ENCODE assay signal across 8 mouse cellular contexts in the genomic region with DNA sequence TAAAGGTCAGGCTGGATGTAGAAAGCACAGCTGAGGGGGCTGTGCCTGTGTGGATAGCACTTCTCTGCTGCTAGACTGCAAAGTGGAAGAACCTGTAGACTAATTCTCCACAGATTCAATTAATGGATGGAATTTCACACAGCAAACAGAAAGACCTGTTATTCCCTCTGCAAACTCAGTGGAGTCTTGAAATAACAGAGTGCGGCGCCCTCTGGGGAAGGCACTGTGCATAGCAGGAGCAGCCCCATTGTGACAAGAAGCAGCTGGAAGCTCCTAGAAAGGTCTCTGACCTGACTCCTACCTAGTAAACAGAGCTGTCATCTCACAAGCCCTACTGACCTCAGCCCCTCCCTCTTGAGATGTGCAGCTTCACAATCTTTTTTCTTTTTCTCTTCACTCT.
DNase-seq lines count a peak whose midpoint lies in the region; ATAC-seq and TF ChIP-seq lines count a peak whose summit lies in the region.

No protein-coding gene starts in this region.

- WGBS in forebrain, embryonic 10.5 days: 24% methylated on average over 2 of the region's 2 CpGs
- 33% methylated on average over 2 of the region's 2 CpGs for WGBS in forebrain, embryonic 15.5 days
- WGBS in forebrain, embryonic 11.5 days: 28% methylated on average over 2 of the region's 2 CpGs
- 25% methylated on average over 2 of the region's 2 CpGs for WGBS in midbrain, postnatal 0 days

- H3K4me2 ChIP-seq in forebrain, embryonic 15.5 days (replicated peaks): no peak overlapping the region
- H3K4me2 ChIP-seq in forebrain, embryonic 11.5 days (ENCODE audit: low read depth, low read length, severe bottlenecking): no peak overlapping the region
- no peak overlapping the region for H3K4me2 ChIP-seq in midbrain, postnatal 0 days (ENCODE audit: low read depth, low read length, poor library complexity, severe bottlenecking)

- DNase-seq in forebrain, embryonic 10.5 days (ENCODE audit: extremely low spot score, low spot score): peak; percentile 69
- DNase-seq in brain, adult 2 months (ENCODE audit: low read depth, low spot score): peak; percentile 83
- peak; percentile 82 for DNase-seq in forebrain, embryonic 11.5 days (ENCODE audit: low spot score)
- peak; percentile 67 to 80 for DNase-seq in left cerebral cortex, adult 18-20 months (ENCODE audit: low spot score in 2 of 2)
- peak; percentile 76 for DNase-seq in midbrain, postnatal 0 days (ENCODE audit: low spot score)
- peak; percentile 39 for DNase-seq in thymus, postnatal 4 days

- no peak overlapping the region for H3K4me3 ChIP-seq in forebrain, embryonic 10.5 days
- no peak overlapping the region for H3K4me3 ChIP-seq in forebrain, embryonic 15.5 days
- H3K4me3 ChIP-seq in forebrain, embryonic 11.5 days (ENCODE audit: low read depth, low read length): no peak overlapping the region
- no peak overlapping the region for H3K4me3 ChIP-seq in midbrain, postnatal 0 days (ENCODE audit: low read depth, low read length)

- no peak overlapping the region for H3K27ac ChIP-seq in forebrain, embryonic 10.5 days
- no peak overlapping the region for H3K27ac ChIP-seq in forebrain, embryonic 15.5 days (replicated peaks)
- H3K27ac ChIP-seq in forebrain, embryonic 11.5 days (ENCODE audit: low read depth, low read length): no peak overlapping the region
- H3K27ac ChIP-seq in midbrain, postnatal 0 days (ENCODE audit: low read depth, low read length): no peak overlapping the region

- no peak overlapping the region for H3K9ac ChIP-seq in forebrain, embryonic 15.5 days (replicated peaks)
- no peak overlapping the region for H3K9ac ChIP-seq in forebrain, embryonic 11.5 days (ENCODE audit: low read length)
- H3K9ac ChIP-seq in midbrain, postnatal 0 days (replicated peaks; ENCODE audit: low read length, poor library complexity, severe bottlenecking): no peak overlapping the region

- peak; percentile 89 for TF ChIP-seq CTCF in midbrain, postnatal 0 days (IDR thresholded peaks at IDR 0.05)

- H3K27me3 ChIP-seq in forebrain, embryonic 10.5 days (ENCODE audit: poor library complexity, severe bottlenecking): no peaks in the 10 kb centered on the region
- H3K27me3 ChIP-seq in forebrain, embryonic 15.5 days: no peaks in the 10 kb centered on the region
- H3K27me3 ChIP-seq in forebrain, embryonic 11.5 days (ENCODE audit: control insufficient read depth, insufficient read depth, low read length): no peaks in the 10 kb centered on the region
- no peaks in the 10 kb centered on the region for H3K27me3 ChIP-seq in midbrain, postnatal 0 days (ENCODE audit: insufficient read depth, low read length)

- peaks cover 13% of the 10 kb centered on the region for H3K4me1 ChIP-seq in forebrain, embryonic 10.5 days
- no peaks in the 10 kb centered on the region for H3K4me1 ChIP-seq in forebrain, embryonic 15.5 days
- 0 out of 2 replicates have a peak, but pooled peaks cover 2% of the 10 kb centered on the region for H3K4me1 ChIP-seq in forebrain, embryonic 11.5 days (replicated peaks; ENCODE audit: control insufficient read depth, insufficient read depth, low read length)
- no peaks in the 10 kb centered on the region for H3K4me1 ChIP-seq in midbrain, postnatal 0 days (ENCODE audit: insufficient read depth, low read length)

- H3K36me3 ChIP-seq in forebrain, embryonic 10.5 days (replicated peaks): no peaks in the 10 kb centered on the region
- no peaks in the 10 kb centered on the region for H3K36me3 ChIP-seq in forebrain, embryonic 15.5 days
- H3K36me3 ChIP-seq in forebrain, embryonic 11.5 days (ENCODE audit: control insufficient read depth, insufficient read depth, low read length): no peaks in the 10 kb centered on the region
- H3K36me3 ChIP-seq in midbrain, postnatal 0 days (ENCODE audit: insufficient read depth, low read length): no peaks in the 10 kb centered on the region

- peaks cover 14% of the 10 kb centered on the region; the same call in 1 of the 2 replicates for H3K9me3 ChIP-seq in forebrain, embryonic 10.5 days
- 0 out of 2 replicates have a peak, but pooled peaks cover 2% of the 10 kb centered on the region for H3K9me3 ChIP-seq in forebrain, embryonic 15.5 days
- H3K9me3 ChIP-seq in forebrain, embryonic 11.5 days (ENCODE audit: control insufficient read depth, low read length): no peaks in the 10 kb centered on the region
- H3K9me3 ChIP-seq in midbrain, postnatal 0 days (ENCODE audit: low read length): no peaks in the 10 kb centered on the region

- no peak for ATAC-seq in forebrain, embryonic 15.5 days (replicated peaks)
- no peak; the same call in 1 of the 2 replicates for ATAC-seq in forebrain, embryonic 11.5 days (replicated peaks; ENCODE audit: low FRiP score)
- ATAC-seq in hematopoietic stem cell, adult 5-6 weeks (replicated peaks in 1 of 2; ENCODE audit: insufficient read depth in 1 of 2, low FRiP score in 2 of 2, low TSS enrichment in 1 of 2, low read depth in 1 of 2, poor library complexity in 2 of 2, severe bottlenecking in 2 of 2): peak; percentile 37 to 81
- ATAC-seq in midbrain, postnatal 0 days (ENCODE audit: low FRiP score): no peak

Comparison
In these comparisons a context has a peak if more than half of its experiments do, and no peak if none do; other contexts are left out.
1. ATAC-seq: peak in hematopoietic stem cell, adult 5-6 weeks (2 of 2); none in forebrain, embryonic 15.5 days (single experiment), forebrain, embryonic 11.5 days (single experiment) and midbrain, postnatal 0 days (single experiment).
2. Peak in every context shown above with its lines, with median percentiles within 50 percentile points of each other: DNase-seq.